Mouse (Mus musculus) lung, postnatal 0 days (tissue): Measurements from ENCODE around the gene Gadd45a.

Experiments used
- CTCF ChIP-seq: IDR thresholded peaks from 2 replicates; pipeline ENCODE4 v1.5.1; 2016; ENCODE audit warnings: antibody characterized with exemption, mild to moderate bottlenecking
- EP300 ChIP-seq: IDR thresholded peaks from 2 replicates; pipeline ENCODE4 v1.6.1; 2016; ENCODE audit warnings: antibody characterized with exemption, mild to moderate bottlenecking, control low read depth

- TF ChIP-seq CTCF: no peak
- no peak for TF ChIP-seq EP300
Observed at GRCm38 (mm10) chr6:67084465-67084864, 47.2 kb upstream of the Gadd45a start.
